Mouse (Mus musculus) monocyte, adult 2 months (primary cell): ENCODE measurements around the gene Olfr1056.
"Not testable (repeated sequence)": the region's sequence is repeated elsewhere in the genome, so short reads cannot be mapped to it uniquely, and the experiment has no call there.

Experiments
- DNase-seq, 2 experiments: peaks; one replicate each; pipeline ENCODE4 v3.0.0; 2022; ENCODE audit warnings: low spot score in 2 of 2, low read depth in 1 of 2

Gene Olfr1056

GRCm38 (mm10) chr2:86362369-86362768 lies at the start of gene Olfr1056:
Gene Olfr1056, minus strand, starts transcription at chr2:86362469.
- DNase-seq = no peak

- no peak for DNase-seq
These were observed 32.8 kb upstream of the Olfr1056 start for GRCm38 (mm10) chr2:86395114-86395513.

GRCm38 (mm10) chr2:86388461-86388860 lies 26.2 kb upstream of the Olfr1056 start, which contains the start of gene Olfr1058:
Gene Olfr1058, minus strand, starts transcription at chr2:86388561.
- DNase-seq = not testable (repeated sequence)

- no peak for DNase-seq
These were observed 16.0 kb upstream of the Olfr1056 start, which contains the start of gene Olfr1057 for GRCm38 (mm10) chr2:86378293-86378692. Gene Olfr1057, minus strand, starts transcription at chr2:86378393.

- not testable (repeated sequence) for DNase-seq
These were observed 4.1 kb upstream of the Olfr1056 start for GRCm38 (mm10) chr2:86366342-86366741.

- not testable (repeated sequence) for DNase-seq
These were observed 10.5 kb downstream of the Olfr1056 start for GRCm38 (mm10) chr2:86351751-86352150.

- DNase-seq = no peak
These were observed 12.1 kb downstream of the Olfr1056 start, which contains the start of gene Olfr1055 for GRCm38 (mm10) chr2:86350184-86350583. Gene Olfr1055, minus strand, starts transcription at chr2:86350284.

GRCm38 (mm10) chr2:86335333-86335732 lies 26.9 kb downstream of the Olfr1056 start, which contains the start of gene Olfr1054:
Gene Olfr1054, minus strand, starts transcription at chr2:86335433.
- no peak for DNase-seq

- DNase-seq = no peak
These were observed 47.1 kb downstream of the Olfr1056 start, which contains the start of gene Olfr1053 for GRCm38 (mm10) chr2:86315184-86315583. Gene Olfr1053, minus strand, starts transcription at chr2:86315284.
